Mouse (Mus musculus) small intestine, adult 2 months (tissue): ENCODE measurements at regions not wholly inside any gene's neighbourhood (a gene's known extent, or its start where the extent isn't known, plus 50 kb on each side); places are given as distances from the start of the nearest gene placed in this dataset.
"Not testable (repeated sequence)": the region's sequence is repeated elsewhere in the genome, so short reads cannot be mapped to it uniquely, and the experiment has no call there.

Experiments used
- H3K27ac ChIP-seq: fragments of 200-500 bp; 2 replicates; pipeline ENCODE4 v1.5.1; 2012; ENCODE audit warnings: low read depth, low read length, control low read depth, inconsistent platforms; ENCODE audit not compliant: insufficient read depth
- H3K27me3 ChIP-seq: fragments of 200-500 bp; 2 replicates; pipeline ENCODE4 v1.6.1; 2012; ENCODE audit warnings: mild to moderate bottlenecking, moderate library complexity, low read length, inconsistent platforms; ENCODE audit not compliant: control insufficient read depth, insufficient read depth
- H3K36me3 ChIP-seq: fragments of 200-500 bp; 2 replicates; pipeline ENCODE4 v1.6.1; 2012; ENCODE audit warnings: mild to moderate bottlenecking, low read length, control low read depth, inconsistent platforms; ENCODE audit not compliant: control insufficient read depth, insufficient read depth
- H3K4me1 ChIP-seq: fragments of 200-500 bp; 2 replicates; pipeline ENCODE4 v1.6.1; 2012; ENCODE audit warnings: low read length, inconsistent platforms, mixed read lengths; ENCODE audit not compliant: control insufficient read depth, insufficient read depth, insufficient read length
- H3K4me3 ChIP-seq: fragments of 200-500 bp; 2 replicates; pipeline ENCODE4 v1.5.1; 2012; ENCODE audit warnings: low read depth, mild to moderate bottlenecking, control low read depth, inconsistent platforms, low read length, moderate library complexity
- CTCF ChIP-seq: fragments of 200-500 bp; IDR thresholded peaks from 2 replicates; pipeline ENCODE4 v1.5.1; 2012; ENCODE audit warnings: low read depth, mild to moderate bottlenecking, control low read depth, inconsistent platforms, low read length, moderate library complexity, mixed read lengths; ENCODE audit not compliant: insufficient replicate concordance, insufficient read length; ENCODE audit errors: extremely low read depth
- POLR2A ChIP-seq: fragments of 200-500 bp; IDR thresholded peaks from 2 replicates; pipeline ENCODE4 v1.6.1; 2012; ENCODE audit warnings: low read depth, mild to moderate bottlenecking, control low read depth, inconsistent platforms, low read length, moderate library complexity
- WGBS: fragments of 180-500 bp; shearing (Covaris S2); methylation state at CpG from one replicate; pipeline ENCODE4 v1.1.7; 2018; 5-methylcytosine and 5-hydroxymethylcytosine counted together

DNA sequence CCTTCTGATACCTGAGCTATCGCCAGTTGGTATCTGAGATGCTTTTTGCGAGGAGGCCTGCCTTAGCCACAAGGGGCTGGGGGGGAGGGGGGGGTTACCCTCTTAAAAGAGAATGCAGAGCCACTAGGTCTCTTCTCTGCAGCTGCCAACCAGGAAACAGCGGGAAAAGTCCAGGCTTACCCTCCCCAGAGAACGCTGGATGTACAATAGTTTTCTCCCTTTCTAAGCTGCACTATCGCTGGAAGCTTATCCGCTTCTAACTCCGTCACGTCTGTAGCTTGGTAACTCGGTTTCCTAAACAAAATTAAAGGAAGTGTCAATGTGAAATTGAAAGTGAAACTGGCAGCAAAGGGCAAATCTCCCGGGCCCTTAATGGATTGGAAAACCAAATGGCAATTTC, 481.1 kb upstream of the Acvr2a start:
- no peaks in the 10 kb centered on the region for H3K27me3 ChIP-seq
- peak overlapping the region; percentile 19; the same call in 1 of the 2 replicates for H3K27ac ChIP-seq
- H3K4me1 ChIP-seq = peaks cover 4% of the 10 kb centered on the region; the same call in 1 of the 2 replicates
- TF ChIP-seq POLR2A (no peak), CTCF (no peak)
- peak overlapping the region; percentile 53 for H3K4me3 ChIP-seq
- WGBS = 24% methylated on average over 10 of the region's 10 CpGs
- H3K36me3 ChIP-seq = no peaks in the 10 kb centered on the region

DNA sequence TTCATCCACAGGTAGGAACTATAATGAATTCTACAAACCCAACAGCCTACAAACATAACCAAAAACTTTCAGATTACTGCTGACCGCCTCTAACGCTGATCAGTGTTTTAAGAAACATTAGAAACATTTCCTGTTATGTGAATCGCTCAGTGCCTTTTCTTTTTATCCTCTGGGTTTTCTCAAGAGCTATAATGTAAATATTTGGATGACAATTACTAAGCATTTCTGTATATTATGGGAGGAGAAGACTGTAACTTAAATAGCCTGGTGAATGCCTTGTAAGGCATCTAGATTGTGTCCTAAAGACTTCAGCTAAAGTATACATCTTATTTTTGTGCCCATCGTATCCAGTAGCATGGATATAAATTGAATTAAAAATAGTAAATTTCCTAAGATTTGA, 465.9 kb upstream of the Acvr2a start:
- H3K4me1 ChIP-seq = peaks cover 4% of the 10 kb centered on the region; the same call in 1 of the 2 replicates
- H3K27ac ChIP-seq = no peak overlapping the region
- H3K27me3 ChIP-seq = no peaks in the 10 kb centered on the region
- no peak overlapping the region for H3K4me3 ChIP-seq
- WGBS = 82% methylated on average over 4 of the region's 4 CpGs
- no peaks in the 10 kb centered on the region for H3K36me3 ChIP-seq
- TF ChIP-seq CTCF (no peak), POLR2A (no peak)

DNA sequence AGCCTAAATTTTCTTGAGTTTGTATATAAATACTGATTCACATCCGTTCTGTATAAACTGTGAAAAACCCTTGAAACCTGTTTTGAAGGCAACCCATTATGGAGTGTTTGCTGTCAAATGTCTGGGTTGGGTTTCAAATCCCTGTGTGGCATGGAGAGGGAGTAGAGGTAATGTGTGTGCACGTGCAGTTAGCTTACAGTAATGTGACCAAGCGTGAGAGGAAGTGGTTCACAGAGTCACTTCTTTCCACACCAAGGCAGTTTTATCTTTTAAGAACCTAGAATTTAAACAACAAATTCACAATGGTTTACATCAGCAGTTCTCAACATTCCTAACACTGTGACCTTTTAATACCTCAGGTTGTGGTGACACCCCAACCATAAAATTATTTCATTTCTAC, 464.1 kb upstream of the Acvr2a start:
- no peak overlapping the region for H3K27ac ChIP-seq
- TF ChIP-seq POLR2A = no peak
- no peak for TF ChIP-seq CTCF
- WGBS = 79% methylated on average over 3 of the region's 3 CpGs
- no peaks in the 10 kb centered on the region for H3K36me3 ChIP-seq
- no peak overlapping the region for H3K4me3 ChIP-seq
- H3K4me1 ChIP-seq = peaks cover 4% of the 10 kb centered on the region; the same call in 1 of the 2 replicates
- H3K27me3 ChIP-seq = no peaks in the 10 kb centered on the region

DNA sequence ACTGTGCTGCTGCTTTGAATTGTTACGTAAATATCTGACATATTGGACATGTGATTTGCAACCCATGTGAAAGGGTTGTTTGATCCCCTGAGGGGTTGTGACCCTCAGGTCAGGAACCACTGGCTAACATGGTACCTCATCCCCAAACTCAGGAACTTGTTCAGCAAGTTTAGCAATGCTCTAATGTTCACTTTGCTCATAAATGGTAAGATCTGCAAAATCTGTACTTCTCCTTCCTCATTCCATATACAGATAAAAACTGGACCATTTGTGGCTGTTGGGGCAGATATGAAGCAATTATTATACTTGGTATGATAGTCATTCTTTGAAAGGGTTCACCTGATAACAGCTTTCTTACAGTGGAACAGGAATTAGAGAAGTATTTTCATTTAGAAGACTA, 463.7 kb upstream of the Acvr2a start:
- Histone ChIP-seq H3K27ac (no peak overlapping the region), H3K27me3 (no peaks in the 10 kb centered on the region), H3K36me3 (no peaks in the 10 kb centered on the region), H3K4me1 (peaks cover 4% of the 10 kb centered on the region; the same call in 1 of the 2 replicates), H3K4me3 (no peak overlapping the region)
- TF ChIP-seq CTCF (no peak), POLR2A (no peak)
- 73% methylated on average over 1 of the region's 1 CpGs for WGBS

DNA sequence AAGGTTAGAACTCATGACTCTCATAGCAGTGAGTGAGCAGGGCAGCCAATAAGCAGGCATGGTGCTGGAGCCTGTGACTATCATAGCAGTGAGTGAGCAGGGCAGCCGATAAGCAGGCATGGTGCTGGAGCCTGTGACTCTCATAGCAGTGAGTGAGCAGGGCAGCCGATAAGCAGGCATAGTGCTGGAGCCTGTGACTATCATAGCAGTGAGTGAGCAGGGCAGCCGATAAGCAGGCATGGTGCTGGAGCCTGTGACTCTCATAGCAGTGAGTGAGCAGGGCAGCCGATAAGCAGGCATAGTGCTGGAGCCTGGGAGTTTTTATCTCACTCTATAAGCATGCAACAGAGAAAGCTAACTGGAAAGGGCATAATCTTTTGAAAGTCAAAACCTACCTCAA, 442.3 kb upstream of the Acvr2a start:
- not testable (repeated sequence) for H3K36me3 ChIP-seq, H3K27me3 ChIP-seq, H3K4me1 ChIP-seq, H3K4me3 ChIP-seq, H3K27ac ChIP-seq
- WGBS = 71% methylated on average over 4 of the region's 4 CpGs

DNA sequence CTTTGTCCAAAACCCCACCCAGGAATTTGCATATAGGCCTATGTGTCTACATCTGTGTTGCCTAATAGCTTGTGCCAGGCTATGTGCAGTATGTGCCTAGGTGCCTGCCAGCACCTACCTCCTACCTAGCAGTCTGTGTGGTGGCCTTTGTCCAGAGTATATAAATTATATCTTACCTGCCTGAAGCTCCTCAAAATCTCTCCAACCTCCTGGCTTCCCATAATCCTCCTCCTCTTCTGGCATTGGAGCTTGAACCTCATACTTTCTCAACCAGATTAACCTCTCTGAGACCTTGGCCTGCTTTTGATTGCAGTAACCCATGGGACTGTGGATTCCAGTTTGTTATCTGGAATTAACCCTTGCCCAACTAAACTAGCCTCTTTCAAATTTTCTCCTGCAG, 440.8 kb upstream of the Acvr2a start:
- no peaks in the 10 kb centered on the region for H3K36me3 ChIP-seq
- TF ChIP-seq CTCF (no peak), POLR2A (no peak)
- H3K4me3 ChIP-seq = no peak overlapping the region
- H3K27ac ChIP-seq = no peak overlapping the region
- H3K4me1 ChIP-seq = no peaks in the 10 kb centered on the region
- no peaks in the 10 kb centered on the region; the same call in 1 of the 2 replicates for H3K27me3 ChIP-seq

DNA sequence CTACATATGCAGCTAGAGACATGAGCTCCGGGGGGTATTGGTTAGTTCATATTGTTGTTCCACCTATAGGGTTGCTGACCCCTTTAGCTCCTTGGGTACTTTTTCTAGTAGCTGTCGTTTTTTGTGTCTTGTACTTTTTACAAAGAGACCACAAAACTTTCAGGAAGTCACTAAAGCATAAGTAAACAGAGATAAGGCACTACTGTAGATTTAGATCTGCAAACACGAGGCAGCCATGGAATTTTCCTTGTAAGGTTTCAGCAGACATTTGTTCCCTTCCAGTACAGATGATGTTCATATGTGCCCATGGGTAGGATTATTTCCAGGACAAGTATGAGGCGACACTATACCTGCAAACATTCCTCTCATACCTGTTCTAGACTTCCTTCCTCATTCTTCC, 439.6 kb upstream of the Acvr2a start:
- Histone ChIP-seq H3K27me3 (no peaks in the 10 kb centered on the region; the same call in 1 of the 2 replicates), H3K36me3 (no peaks in the 10 kb centered on the region), H3K27ac (no peak overlapping the region), H3K4me1 (no peaks in the 10 kb centered on the region), H3K4me3 (no peak overlapping the region)
- no peak for TF ChIP-seq POLR2A
- WGBS = 39% methylated on average over 4 of the region's 4 CpGs

DNA sequence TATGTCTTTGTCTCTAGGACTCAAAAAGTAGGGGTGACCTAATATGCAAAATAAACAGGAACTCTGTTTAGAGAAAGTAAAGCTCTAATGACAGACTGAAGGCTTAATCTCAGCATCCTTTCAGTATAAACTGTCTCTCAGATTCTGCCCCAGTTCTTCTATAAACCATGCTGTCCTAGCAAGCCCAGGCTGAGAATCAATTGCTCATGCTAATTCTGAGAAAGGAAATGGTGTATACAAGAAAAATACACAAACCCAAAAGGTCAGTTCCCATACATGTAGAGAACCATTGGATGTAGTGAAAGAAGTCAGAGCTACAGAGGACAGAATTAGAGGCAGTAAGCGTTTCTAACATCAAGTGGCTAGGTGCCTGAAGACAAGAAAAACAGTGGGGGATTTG, 435.7 kb upstream of the Acvr2a start:
- 68% methylated on average over 1 of the region's 1 CpGs for WGBS
- no peaks in the 10 kb centered on the region for H3K4me1 ChIP-seq
- no peak overlapping the region for H3K4me3 ChIP-seq
- H3K36me3 ChIP-seq = no peaks in the 10 kb centered on the region
- no peak for TF ChIP-seq CTCF
- no peak for TF ChIP-seq POLR2A
- no peak overlapping the region for H3K27ac ChIP-seq
- H3K27me3 ChIP-seq = no peaks in the 10 kb centered on the region
